Mouse (Mus musculus) limb, embryonic 14.5 days (tissue): ENCODE data around the gene B3gat1. TPM values are rescaled to one million over a fixed set of nuclear protein-coding genes. Genes with fewer than 3 reads are reported as not detected.

ENCODE experiments used
- ATAC-seq: fragments of 200-750 bp; cut with Nextera tagmentation; 2 replicates; pipeline ENCODE4 v1.8.0; 2017; ENCODE audit warnings: low read depth, moderate number of reproducible peaks, moderate TSS enrichment; ENCODE audit not compliant: low FRiP score
- DNase-seq: peaks from one replicate; pipeline ENCODE4 v3.0.0-alpha.2; 2015; ENCODE audit warnings: low spot score
- H3K27ac ChIP-seq: fragments of 300-500 bp; sonication (generic); replicated peaks from 2 replicates; pipeline ENCODE4 v1.5.1; 2014; ENCODE audit warnings: low read depth, mild to moderate bottlenecking, low read length, moderate library complexity, mixed read lengths
- H3K27me3 ChIP-seq: fragments of 300-500 bp; sonication (generic); 2 replicates; pipeline ENCODE4 v1.6.1; 2014; ENCODE audit warnings: low read length, mixed read lengths; ENCODE audit not compliant: control insufficient read depth, insufficient read depth
- H3K36me3 ChIP-seq: fragments of 300-500 bp; sonication (generic); 2 replicates; pipeline ENCODE4 v1.6.1; 2014; ENCODE audit warnings: mild to moderate bottlenecking, low read length, moderate library complexity, mixed read lengths; ENCODE audit not compliant: control insufficient read depth, insufficient read depth
- H3K4me1 ChIP-seq: fragments of 300-500 bp; sonication (generic); 2 replicates; pipeline ENCODE4 v1.6.1; 2014; ENCODE audit warnings: antibody characterized with exemption, low read length, mixed read lengths; ENCODE audit not compliant: control insufficient read depth, insufficient read depth
- H3K4me2 ChIP-seq: fragments of 300-500 bp; sonication (generic); replicated peaks from 2 replicates; pipeline ENCODE4 v1.6.1; 2014; ENCODE audit warnings: low read depth, mild to moderate bottlenecking, low read length, moderate library complexity; ENCODE audit not compliant: severe bottlenecking
- H3K4me3 ChIP-seq: fragments of 300-500 bp; sonication (generic); replicated peaks from 2 replicates; pipeline ENCODE4 v1.5.1; 2014; ENCODE audit warnings: low read length
- H3K9ac ChIP-seq: fragments of 300-500 bp; sonication (generic); 2 replicates; pipeline ENCODE4 v1.6.1; 2014; ENCODE audit warnings: mild to moderate bottlenecking, low read depth, low read length, moderate library complexity; ENCODE audit not compliant: severe bottlenecking
- H3K9me3 ChIP-seq: fragments of 300-500 bp; sonication (generic); 2 replicates; pipeline ENCODE4 v1.6.1; 2016; ENCODE audit warnings: low read length; ENCODE audit not compliant: control insufficient read depth
- POLR2A ChIP-seq: fragments of 200-500 bp; IDR thresholded peaks from 2 replicates; pipeline ENCODE4 v1.8.0; 2012; ENCODE audit warnings: inconsistent platforms, mild to moderate bottlenecking, moderate library complexity, borderline replicate concordance; ENCODE audit not compliant: insufficient read depth, insufficient read length; ENCODE audit errors: extremely low read depth
- WGBS: fragments of 180-500 bp; shearing (Covaris S2); extraction: QIAGEN DNeasy Blood & Tissue Kit; methylation state at CpG from one replicate; pipeline ENCODE4 v1.1.7; 2014; 5-methylcytosine and 5-hydroxymethylcytosine counted together
- polyA plus RNA-seq, 2 experiments: library from polyadenylated mRNA; depleted of rRNA in 1 of 2; stranded (reverse) in 1 of 2; unstranded in 1 of 2; fragments of >200 nt; fragmentation: Nextera tagmentation in 1 of 2; extraction: Ambion mirVana in 1 of 2; gene quantifications; 2 replicates each; pipeline versions ENCODE4 v1.2.1 to v1.2.3; 2012 to 2014

B3gat1 gene
- polyA plus RNA-seq, 2 experiments, result 0.28 to 3.0 TPM

GRCm38 (mm10) chr9:26695178-26695577 lies 38.4 kb upstream of the B3gat1 start:
- Histone ChIP-seq H3K4me1 (no peaks in the 10 kb centered on the region), H3K9ac (no peak overlapping the region), H3K27ac (no peak overlapping the region), H3K4me3 (no peak overlapping the region), H3K36me3 (no peaks in the 10 kb centered on the region), H3K4me2 (no peak overlapping the region), H3K27me3 (no peaks in the 10 kb centered on the region), H3K9me3 (no peaks in the 10 kb centered on the region)
- DNase-seq, result no peak
- WGBS, result 79% methylated on average over 5 of the region's 5 CpGs
- TF ChIP-seq POLR2A, result no peak
- ATAC-seq, result no peak

- H3K9ac ChIP-seq, result no peak overlapping the region
- ATAC-seq, result no peak
- H3K4me1 ChIP-seq, result no peaks in the 10 kb centered on the region
- no peak overlapping the region for H3K4me3 ChIP-seq
- 83% methylated on average over 2 of the region's 2 CpGs for WGBS
- no peak for TF ChIP-seq POLR2A
- no peak for DNase-seq
- H3K36me3 ChIP-seq, result no peaks in the 10 kb centered on the region
- H3K27me3 ChIP-seq, result no peaks in the 10 kb centered on the region
- no peak overlapping the region for H3K4me2 ChIP-seq
- no peaks in the 10 kb centered on the region for H3K9me3 ChIP-seq
- H3K27ac ChIP-seq, result no peak overlapping the region
Observed at GRCm38 (mm10) chr9:26698286-26698685, 35.2 kb upstream of the B3gat1 start.

DNA sequence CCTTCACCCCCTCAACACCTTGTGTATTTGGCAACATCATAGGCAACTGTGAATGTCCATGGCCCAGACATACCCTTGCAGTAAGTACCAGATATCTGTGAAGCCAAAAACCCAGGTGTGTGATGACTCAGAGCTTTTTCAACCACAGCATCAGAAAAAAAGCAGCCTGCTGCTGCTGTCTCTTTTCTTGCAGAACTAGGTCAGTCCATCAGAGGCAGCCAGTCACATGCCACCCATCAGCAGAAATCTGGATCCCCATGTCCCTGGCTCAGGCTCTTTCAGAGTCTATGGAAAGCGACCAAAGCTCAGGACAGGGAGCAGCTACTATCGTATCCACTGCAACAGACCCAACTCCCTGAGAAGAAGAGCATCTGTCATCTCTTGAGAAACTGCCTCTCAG lies 33.2 kb upstream of the B3gat1 start:
- TF ChIP-seq POLR2A, result no peak
- H3K27ac ChIP-seq, result no peak overlapping the region
- no peaks in the 10 kb centered on the region for H3K9me3 ChIP-seq
- ATAC-seq, result no peak
- no peaks in the 10 kb centered on the region for H3K4me1 ChIP-seq
- H3K27me3 ChIP-seq, result no peaks in the 10 kb centered on the region
- H3K4me3 ChIP-seq, result no peak overlapping the region
- 85% methylated on average over 2 of the region's 2 CpGs for WGBS
- no peak overlapping the region for H3K4me2 ChIP-seq
- H3K9ac ChIP-seq, result no peak overlapping the region
- no peaks in the 10 kb centered on the region for H3K36me3 ChIP-seq
- DNase-seq, result no peak

- Histone ChIP-seq H3K4me2 (no peak overlapping the region), H3K9me3 (no peaks in the 10 kb centered on the region), H3K4me1 (no peaks in the 10 kb centered on the region), H3K9ac (no peak overlapping the region), H3K4me3 (no peak overlapping the region), H3K27me3 (no peaks in the 10 kb centered on the region), H3K36me3 (no peaks in the 10 kb centered on the region), H3K27ac (no peak overlapping the region)
- ATAC-seq (no peak), DNase-seq (no peak)
- TF ChIP-seq POLR2A, result no peak
- WGBS, result 44% methylated on average over 3 of the region's 3 CpGs
Observed at GRCm38 (mm10) chr9:26718388-26718787, 15.1 kb upstream of the B3gat1 start.

- Histone ChIP-seq H3K4me3 (no peak overlapping the region), H3K27ac (no peak overlapping the region), H3K4me1 (no peaks in the 10 kb centered on the region), H3K27me3 (no peaks in the 10 kb centered on the region), H3K36me3 (no peaks in the 10 kb centered on the region), H3K9ac (no peak overlapping the region), H3K4me2 (no peak overlapping the region), H3K9me3 (no peaks in the 10 kb centered on the region)
- ATAC-seq (no peak), DNase-seq (no peak)
- no peak for TF ChIP-seq POLR2A
- WGBS, result 81% methylated on average over 7 of the region's 7 CpGs
Observed at GRCm38 (mm10) chr9:26721771-26722170, 11.8 kb upstream of the B3gat1 start.

- Histone ChIP-seq H3K9me3 (no peaks in the 10 kb centered on the region), H3K27ac (no peak overlapping the region), H3K27me3 (no peaks in the 10 kb centered on the region), H3K36me3 (no peaks in the 10 kb centered on the region), H3K4me2 (no peak overlapping the region), H3K4me1 (no peaks in the 10 kb centered on the region), H3K4me3 (no peak overlapping the region), H3K9ac (no peak overlapping the region)
- no peak for TF ChIP-seq POLR2A
- ATAC-seq (no peak), DNase-seq (no peak)
- WGBS, result 92% methylated on average over 3 of the region's 3 CpGs
Observed at GRCm38 (mm10) chr9:26725709-26726108, 7.8 kb upstream of the B3gat1 start.
